Mouse (Mus musculus): ENCODE results near the gene Wipf2. TPM values are rescaled to one million over a fixed set of nuclear protein-coding genes. Genes with fewer than 3 reads are reported as not detected.
"Not testable (repeated sequence)": the region's sequence is repeated elsewhere in the genome, so short reads cannot be mapped to it uniquely, and the experiment has no call there.

Wipf2 gene
- polyA plus RNA-seq (2015; fragmentation: Nextera tagmentation; extraction: Ambion mirVana), result 4.9 and 5.2 TPM in 2 replicates

DNA sequence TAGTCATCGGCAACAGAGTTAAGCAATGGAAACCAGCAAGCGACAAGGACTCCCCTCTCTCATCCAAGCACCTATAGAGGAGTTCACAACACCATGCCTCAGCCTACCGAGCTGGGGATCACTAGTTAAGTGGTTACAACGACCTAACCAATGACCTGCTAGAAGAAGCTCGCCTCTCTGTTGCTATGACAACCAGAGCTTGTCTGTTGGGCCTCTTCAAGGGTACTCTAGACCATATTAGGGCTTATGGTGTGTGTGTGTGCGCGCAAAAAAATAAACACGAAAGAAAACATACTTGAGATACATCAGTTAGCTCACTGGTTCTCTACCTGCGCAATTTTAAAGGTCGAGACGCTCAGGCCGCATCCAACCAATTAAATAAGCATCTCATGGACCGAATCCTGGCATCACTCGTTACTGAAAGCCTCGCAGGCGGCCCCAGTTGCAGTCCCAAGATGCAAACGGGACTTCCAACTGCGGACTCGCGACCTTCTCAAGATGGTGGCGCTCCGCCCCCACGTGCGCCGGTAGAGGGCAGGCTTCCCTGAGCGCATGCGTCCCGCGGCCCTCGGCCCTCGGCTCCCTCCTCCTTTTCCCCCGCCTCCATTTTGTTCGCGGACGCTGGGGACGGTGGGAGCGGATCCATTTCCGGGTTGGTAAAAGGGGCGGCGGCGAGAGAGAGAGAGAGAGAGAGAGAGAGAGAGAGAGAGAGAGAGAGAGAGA lies at the start of gene Wipf2:
TSS of gene Wipf2 (plus strand) at position 611 of the 723 bp plus-strand sequence.
- 6% methylated on average over 40 of the region's 41 CpGs for WGBS
- Histone ChIP-seq H3K27ac (peak within 1 kb of the TSS; percentile 93), H3K27me3 (no peaks in the 10 kb centered on the region)

DNA sequence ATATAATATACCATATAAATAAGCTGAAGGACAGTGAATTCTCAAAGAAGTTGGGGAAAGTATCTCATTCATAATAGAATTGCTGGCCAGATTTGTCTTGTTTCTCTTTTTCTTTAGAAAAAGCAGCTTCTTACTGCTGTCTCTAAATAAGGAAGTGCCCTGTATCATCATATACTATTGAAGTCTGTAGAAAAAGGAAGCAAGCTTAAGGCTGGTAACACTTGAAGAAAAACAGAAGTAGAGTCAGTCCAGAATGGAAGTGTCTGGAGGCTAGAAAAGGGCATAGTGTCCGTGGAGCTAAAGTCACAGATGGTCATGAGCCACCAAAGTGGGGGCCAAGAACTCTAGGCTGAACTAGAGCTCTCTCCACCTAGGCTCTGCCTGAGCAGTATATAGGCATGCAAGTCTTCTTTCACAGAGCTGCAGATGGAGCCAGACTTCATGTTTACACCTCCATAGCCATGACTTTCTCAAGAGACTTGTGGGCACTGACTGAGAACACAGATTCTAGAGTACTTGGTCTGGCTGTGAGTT lies 46.7 kb upstream of the Wipf2 start:
- no peak overlapping the region for H3K27ac ChIP-seq
- ATAC-seq, result no peak
- peaks cover 4% of the 10 kb centered on the region for H3K4me1 ChIP-seq (replicated peaks)
- no peak overlapping the region for H3K4me3 ChIP-seq (replicated peaks)
- no peaks in the 10 kb centered on the region for H3K9me3 ChIP-seq
- H3K27me3 ChIP-seq, result no peaks in the 10 kb centered on the region
- peaks cover 81% of the 10 kb centered on the region for H3K36me3 ChIP-seq
- no peak overlapping the region for H3K9ac ChIP-seq (replicated peaks)
- no peak overlapping the region for H3K4me2 ChIP-seq (replicated peaks)
- 96% methylated on average over 1 of the region's 1 CpGs for WGBS

More for the DNA sequence above, at the start of gene Wipf2:
- Histone ChIP-seq H3K4me1 (replicated peaks) (peaks cover 22% of the 10 kb centered on the region), H3K9ac (replicated peaks) (peak within 1 kb of the TSS; percentile 74), H3K4me2 (replicated peaks) (peak within 1 kb of the TSS; percentile 72), H3K4me3 (replicated peaks) (peak within 1 kb of the TSS; percentile 58), H3K9me3 (no peaks in the 10 kb centered on the region), H3K36me3 (peaks cover 11% of the 10 kb centered on the region)
- ATAC-seq, result peak; percentile 89

DNA sequence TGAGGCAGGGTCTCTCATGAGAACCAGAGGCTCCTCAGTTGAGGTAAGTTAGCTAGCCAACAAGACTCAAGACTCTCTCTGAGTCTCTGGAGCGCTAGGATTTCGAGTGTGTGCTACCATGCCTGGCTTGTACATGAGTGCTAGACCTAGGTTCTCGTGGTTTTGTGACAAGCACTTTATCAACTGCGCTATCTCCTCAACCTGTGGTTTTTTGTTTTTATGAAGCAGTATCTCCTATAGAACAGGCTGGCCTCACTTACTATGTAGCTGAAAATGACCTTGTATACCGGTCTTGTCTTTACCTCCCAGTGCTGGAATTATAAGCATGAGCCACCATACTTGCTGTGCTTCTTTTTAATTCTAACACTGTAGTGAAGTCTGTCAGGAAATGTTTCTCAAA lies 42.5 kb upstream of the Wipf2 start:
- H3K9ac ChIP-seq (replicated peaks), result no peak overlapping the region
- no peaks in the 10 kb centered on the region for H3K9me3 ChIP-seq
- H3K27me3 ChIP-seq, result no peaks in the 10 kb centered on the region
- no peak overlapping the region for H3K4me2 ChIP-seq (replicated peaks)
- H3K4me1 ChIP-seq (replicated peaks), result no peaks in the 10 kb centered on the region
- 97% methylated on average over 5 of the region's 5 CpGs for WGBS
- no peak overlapping the region for H3K27ac ChIP-seq
- no peak overlapping the region for H3K4me3 ChIP-seq (replicated peaks)
- no peak for ATAC-seq
- peaks cover 95% of the 10 kb centered on the region for H3K36me3 ChIP-seq

DNA sequence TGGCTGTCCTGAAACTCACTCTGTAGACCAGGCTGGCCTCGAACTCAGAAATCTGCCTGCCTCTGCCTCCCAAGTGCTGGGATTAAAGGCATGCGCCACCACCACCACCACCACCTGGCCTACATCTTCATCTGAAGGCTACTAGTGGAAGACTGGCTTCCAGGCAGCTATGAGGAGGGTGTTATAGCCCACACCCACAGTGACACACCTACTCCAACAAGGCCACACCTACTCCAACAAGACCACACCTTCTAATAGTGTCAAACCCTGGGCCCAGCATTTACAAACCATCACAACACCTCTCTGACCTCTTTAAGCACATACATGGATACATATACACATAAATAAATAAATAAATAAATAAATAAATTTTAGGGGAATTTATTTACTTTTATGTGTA lies 37.4 kb upstream of the Wipf2 start:
- H3K4me1 ChIP-seq (replicated peaks); ATAC-seq; H3K27me3 ChIP-seq; H3K9me3 ChIP-seq; H3K9ac ChIP-seq (replicated peaks); H3K27ac ChIP-seq; H3K4me3 ChIP-seq (replicated peaks); H3K4me2 ChIP-seq (replicated peaks): not testable (repeated sequence)
- peaks cover 94% of the 10 kb centered on the region for H3K36me3 ChIP-seq
- WGBS, result 94% methylated on average over 2 of the region's 2 CpGs

DNA sequence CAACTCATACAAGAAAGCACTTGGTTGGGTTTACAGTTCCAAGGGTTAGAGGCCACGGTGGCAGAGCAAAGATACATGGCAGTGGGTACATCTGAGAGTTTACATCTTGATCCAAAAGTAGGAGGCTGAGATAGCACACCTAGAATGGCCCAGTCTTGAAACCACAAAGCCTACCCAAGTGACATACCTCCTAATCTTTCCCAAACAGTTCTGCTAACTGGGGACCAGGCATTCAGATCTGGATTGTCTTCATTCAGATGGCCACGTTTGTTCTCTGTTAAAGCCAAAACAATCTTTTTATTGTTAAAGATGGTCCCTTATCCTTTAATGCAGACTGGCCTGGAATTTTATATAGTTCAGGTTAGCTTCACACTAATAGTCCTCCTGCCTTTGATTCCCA lies 35.6 kb upstream of the Wipf2 start:
- no peaks in the 10 kb centered on the region for H3K4me1 ChIP-seq (replicated peaks)
- no peak overlapping the region for H3K4me2 ChIP-seq (replicated peaks)
- peaks cover 94% of the 10 kb centered on the region for H3K36me3 ChIP-seq
- no peak overlapping the region for H3K4me3 ChIP-seq (replicated peaks)
- no peaks in the 10 kb centered on the region for H3K27me3 ChIP-seq
- no peak for ATAC-seq
- no peaks in the 10 kb centered on the region for H3K9me3 ChIP-seq
- no peak overlapping the region for H3K27ac ChIP-seq
- WGBS, result 85% methylated on average over 2 of the region's 2 CpGs
- H3K9ac ChIP-seq (replicated peaks), result no peak overlapping the region

- Histone ChIP-seq H3K4me1 (replicated peaks) (peaks cover 5% of the 10 kb centered on the region), H3K9me3 (no peaks in the 10 kb centered on the region), H3K4me3 (replicated peaks) (no peak overlapping the region), H3K36me3 (peaks cover 96% of the 10 kb centered on the region), H3K4me2 (replicated peaks) (no peak overlapping the region), H3K9ac (replicated peaks) (no peak overlapping the region), H3K27me3 (no peaks in the 10 kb centered on the region), H3K27ac (no peak overlapping the region)
- ATAC-seq, result no peak
- 72% methylated on average over 12 of the region's 12 CpGs for WGBS
Observed at GRCm38 (mm10) chr11:98829091-98829775, 34.2 kb upstream of the Wipf2 start.

GRCm38 (mm10) chr11:98829875-98830274 lies 33.6 kb upstream of the Wipf2 start:
- Histone ChIP-seq H3K27ac (no peak overlapping the region), H3K4me1 (replicated peaks) (peaks cover 11% of the 10 kb centered on the region), H3K9ac (replicated peaks) (no peak overlapping the region), H3K27me3 (no peaks in the 10 kb centered on the region), H3K4me2 (replicated peaks) (no peak overlapping the region), H3K36me3 (peaks cover 96% of the 10 kb centered on the region), H3K9me3 (no peaks in the 10 kb centered on the region), H3K4me3 (replicated peaks) (no peak overlapping the region)
- ATAC-seq, result no peak
- 83% methylated on average over 4 of the region's 4 CpGs for WGBS

GRCm38 (mm10) chr11:98835296-98835695 lies 28.1 kb upstream of the Wipf2 start:
- H3K4me2 ChIP-seq (replicated peaks), result no peak overlapping the region
- H3K9me3 ChIP-seq, result no peaks in the 10 kb centered on the region
- no peak overlapping the region for H3K9ac ChIP-seq (replicated peaks)
- H3K4me3 ChIP-seq (replicated peaks), result no peak overlapping the region
- peaks cover 46% of the 10 kb centered on the region for H3K36me3 ChIP-seq
- peaks cover 56% of the 10 kb centered on the region for H3K4me1 ChIP-seq (replicated peaks)
- 27% methylated on average over 5 of the region's 5 CpGs for WGBS
- no peak overlapping the region for H3K27ac ChIP-seq
- H3K27me3 ChIP-seq, result peaks cover 15% of the 10 kb centered on the region
- no peak for ATAC-seq

DNA sequence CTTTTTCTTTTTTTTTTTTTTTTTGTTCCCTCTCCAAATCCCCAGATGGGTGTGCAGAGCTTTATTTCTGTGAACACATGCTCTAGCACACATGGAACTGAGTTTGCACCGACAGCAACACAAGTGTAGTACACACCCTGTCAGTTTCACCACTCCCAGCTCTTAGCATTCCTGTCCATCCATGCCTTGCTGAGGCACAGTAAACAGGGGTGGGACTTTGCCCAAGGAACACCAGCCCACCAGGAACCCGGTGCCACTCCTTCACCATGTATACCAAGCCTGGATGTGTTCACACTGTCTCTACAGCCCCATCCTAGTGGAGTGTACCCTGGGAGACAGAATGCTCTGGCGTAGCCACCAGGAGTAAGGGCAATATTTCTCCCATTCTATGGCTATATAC lies 27.7 kb upstream of the Wipf2 start:
- Histone ChIP-seq H3K36me3 (peaks cover 42% of the 10 kb centered on the region), H3K4me2 (replicated peaks) (no peak overlapping the region), H3K4me1 (replicated peaks) (peaks cover 56% of the 10 kb centered on the region), H3K27ac (no peak overlapping the region), H3K4me3 (replicated peaks) (no peak overlapping the region), H3K9ac (replicated peaks) (no peak overlapping the region), H3K9me3 (no peaks in the 10 kb centered on the region), H3K27me3 (peaks cover 15% of the 10 kb centered on the region)
- 64% methylated on average over 3 of the region's 3 CpGs for WGBS
- ATAC-seq, result 0 out of 2 replicates have a peak, but pooled peaks have one; percentile 2

GRCm38 (mm10) chr11:98836128-98836527 lies 27.3 kb upstream of the Wipf2 start:
- no peak overlapping the region for H3K9ac ChIP-seq (replicated peaks)
- ATAC-seq, result peak; percentile 19; the same call in 1 of the 2 replicates
- WGBS, result 31% methylated on average over 7 of the region's 7 CpGs
- H3K27ac ChIP-seq, result no peak overlapping the region
- peaks cover 15% of the 10 kb centered on the region for H3K27me3 ChIP-seq
- peak overlapping the region; percentile 97 for H3K4me2 ChIP-seq (replicated peaks)
- peak overlapping the region; percentile 58 for H3K4me3 ChIP-seq (replicated peaks)
- peaks cover 56% of the 10 kb centered on the region for H3K4me1 ChIP-seq (replicated peaks)
- no peaks in the 10 kb centered on the region for H3K9me3 ChIP-seq
- H3K36me3 ChIP-seq, result peaks cover 38% of the 10 kb centered on the region

GRCm38 (mm10) chr11:98836651-98837141 lies 26.7 kb upstream of the Wipf2 start, which contains the start of gene Rapgefl1:
Rapgefl1 (plus strand) TSS chr11:98836785.
- peak within 1 kb of the TSS; percentile 61 for H3K27ac ChIP-seq
- H3K9ac ChIP-seq (replicated peaks), result peak within 1 kb of the TSS; percentile 76
- H3K9me3 ChIP-seq, result no peaks in the 10 kb centered on the region
- ATAC-seq, result peak; percentile 89
- peaks cover 33% of the 10 kb centered on the region for H3K36me3 ChIP-seq
- H3K4me2 ChIP-seq (replicated peaks), result peak within 1 kb of the TSS; percentile 97
- WGBS, result 1% methylated on average over 43 of the region's 48 CpGs
- peak within 1 kb of the TSS; percentile 58 for H3K4me3 ChIP-seq (replicated peaks)
- peaks cover 15% of the 10 kb centered on the region for H3K27me3 ChIP-seq
- H3K4me1 ChIP-seq (replicated peaks), result peaks cover 56% of the 10 kb centered on the region

GRCm38 (mm10) chr11:98837231-98837704 lies 26.2 kb upstream of the Wipf2 start:
- Histone ChIP-seq H3K4me2 (replicated peaks) (peak overlapping the region; percentile 97), H3K9ac (replicated peaks) (peak overlapping the region; percentile 76), H3K4me3 (replicated peaks) (peak overlapping the region; percentile 58), H3K27me3 (peaks cover 16% of the 10 kb centered on the region), H3K9me3 (no peaks in the 10 kb centered on the region), H3K36me3 (peaks cover 27% of the 10 kb centered on the region), H3K4me1 (replicated peaks) (peaks cover 56% of the 10 kb centered on the region), H3K27ac (no peak overlapping the region)
- peak; percentile 74 for ATAC-seq
- 2% methylated on average over 18 of the region's 29 CpGs for WGBS
